Mouse (Mus musculus): Measurements from ENCODE around the gene Gm3633. TPM values are rescaled to one million over a fixed set of nuclear protein-coding genes. Genes with fewer than 3 reads are reported as not detected.
"Not testable (repeated sequence)": the region's sequence is repeated elsewhere in the genome, so short reads cannot be mapped to it uniquely, and the experiment has no call there.

Gene Gm3633
- not detected for total RNA-seq (2022)

DNA sequence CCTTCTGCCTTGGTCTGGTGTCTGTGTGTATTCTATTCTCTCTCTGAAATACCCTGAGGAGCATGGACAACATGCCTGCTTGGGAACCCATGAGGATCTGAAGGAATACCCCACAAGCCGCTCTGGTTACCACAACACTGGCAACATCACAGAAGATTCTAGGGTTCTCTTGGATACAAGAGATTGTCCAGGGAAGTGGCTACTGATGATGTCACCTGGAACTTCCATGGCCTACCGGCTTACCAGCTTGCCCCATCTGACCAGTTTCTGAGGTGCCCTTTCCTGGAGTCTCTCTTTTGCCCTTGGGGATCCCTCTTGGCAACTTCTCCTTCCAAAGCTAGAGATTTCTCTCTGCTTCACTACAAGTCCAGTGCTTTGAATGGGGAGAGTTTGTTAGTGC lies at the start of gene Gm3633:
Gm3633 (minus strand) TSS at position 101 of the 400 bp plus-strand sequence.
- not testable (repeated sequence) for DNase-seq (ENCODE audit: low spot score in 2 of 2)

GRCm38 (mm10) chr14:42655638-42656037 lies 13.9 kb upstream of the Gm3633 start, which contains the start of gene Gm10378:
Gene Gm10378 (plus strand): TSS chr14:42655938.
- DNase-seq (ENCODE audit: low spot score in 2 of 2), result not testable (repeated sequence)

DNA sequence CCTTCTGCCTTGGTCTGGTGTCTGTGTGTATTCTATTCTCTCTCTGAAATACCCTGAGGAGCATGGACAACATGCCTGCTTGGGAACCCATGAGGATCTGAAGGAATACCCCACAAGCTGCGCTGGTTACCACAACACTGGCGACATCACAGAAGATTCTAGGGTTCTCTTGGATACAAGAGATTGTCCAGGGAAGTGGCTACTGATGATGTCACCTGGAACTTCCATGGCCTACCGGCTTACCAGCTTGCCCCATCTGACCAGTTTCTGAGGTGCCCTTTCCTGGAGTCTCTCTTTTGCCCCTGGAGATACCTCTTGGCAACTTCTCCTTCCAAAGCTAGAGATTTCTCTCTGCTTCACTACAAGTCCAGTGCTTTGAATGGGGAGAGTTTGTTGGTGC lies 41.9 kb downstream of the Gm3633 start, which contains the start of gene Gm17124:
Gm17124 (minus strand) TSS at position 101 of the 400 bp plus-strand sequence.
- DNase-seq (ENCODE audit: low spot score in 2 of 2), result not testable (repeated sequence)

Small RNA genes lying within 50 kb of the gene (microRNA-seq; reads per million reads assigned to microRNA genes)
- gene Gm23620 (0 reads per million in 2 experiments), gene Gm25228 (0 reads per million in 2 experiments)

Other genes starting within 250 kb of the Gm3633 start
- not detected for gene Gm8005, start 202.2 kb downstream of the Gm3633 start, total RNA-seq (2022)
- gene Gm8011, start 178.0 kb downstream of the Gm3633 start, total RNA-seq (2022), result not detected
- gene Gm8020, start 139.6 kb downstream of the Gm3633 start, total RNA-seq (2022), result not detected
- under 1 TPM in 1 of 4 experiments, not detected in 3; 0.25 TPM for gene Gm8024, start 117.6 kb downstream of the Gm3633 start, total RNA-seq (2022)
- gene Gm17124, start 42.0 kb downstream of the Gm3633 start, total RNA-seq (2022), result not detected
- not detected for gene Gm10378, start 14.0 kb upstream of the Gm3633 start, total RNA-seq (2022)
- not detected for gene Gm3015, start 126.9 kb upstream of the Gm3633 start, total RNA-seq (2022)
- not detected for gene Gm10377, start 156.1 kb upstream of the Gm3633 start, total RNA-seq (2022)
- gene Gm21977, start 211.6 kb upstream of the Gm3633 start, total RNA-seq (2022), result not detected